Mouse (Mus musculus) A20 (cell line): ENCODE results near the gene P2rx3.

Experiments used
- DNase-seq: peaks from one replicate; pipeline ENCODE4 v3.0.0-alpha.2; 2011; ENCODE audit warnings: low read depth, low spot score

Gene P2rx3

DNA sequence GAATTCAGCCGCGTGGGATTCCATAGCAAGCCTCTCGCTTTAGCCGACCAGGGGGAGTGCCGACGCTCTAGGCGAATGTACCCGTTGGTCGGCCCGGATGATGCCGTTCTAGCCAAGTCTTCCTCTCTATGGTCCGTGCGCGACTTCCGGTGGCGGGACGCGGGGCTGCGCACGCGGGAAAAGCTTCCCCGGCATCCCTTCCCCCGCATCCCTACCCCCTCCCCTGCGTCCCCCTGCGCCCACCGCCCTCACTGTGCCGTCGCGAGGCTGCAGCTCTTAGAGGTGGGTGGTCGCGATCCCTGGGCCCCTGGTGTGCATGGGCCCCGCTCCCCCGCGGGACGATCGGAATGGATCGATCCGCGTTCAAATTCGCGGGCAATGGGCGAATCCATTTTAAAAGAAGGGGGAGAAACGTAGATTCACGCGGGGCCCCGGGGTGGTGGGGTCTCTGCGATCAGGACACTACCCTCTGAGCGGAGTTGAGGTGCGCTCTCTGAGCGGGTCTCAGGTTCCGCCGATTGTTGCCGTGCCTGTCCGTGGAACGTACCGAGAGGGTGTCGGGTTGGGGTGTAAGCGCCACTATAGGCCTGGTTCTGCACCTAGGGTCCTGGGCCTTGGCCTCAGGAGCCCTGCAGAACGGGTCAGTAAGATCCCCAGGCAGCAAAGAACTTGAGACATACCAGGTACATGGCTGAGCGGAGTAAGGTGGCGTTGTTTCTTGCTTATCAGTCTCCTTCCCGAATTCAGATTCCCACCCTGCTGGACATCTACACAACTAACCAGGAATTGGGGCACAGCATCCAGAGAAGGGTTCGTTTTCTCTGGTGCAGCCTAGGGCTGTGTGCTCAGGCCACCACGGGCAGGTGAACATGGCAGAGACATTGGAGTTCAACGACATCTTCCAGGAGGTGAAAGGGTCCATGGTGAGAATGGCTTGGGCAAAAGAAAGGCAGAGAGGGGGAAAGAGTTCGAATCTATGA lies at the start of gene P2rx3, which contains the start of gene Ssrp1:
P2rx3 (minus strand) TSS at position 416 of the 980 bp plus-strand sequence.
Ssrp1 (plus strand) TSS at position 188 of the 980 bp plus-strand sequence.
- peak; percentile 93 for DNase-seq

DNA sequence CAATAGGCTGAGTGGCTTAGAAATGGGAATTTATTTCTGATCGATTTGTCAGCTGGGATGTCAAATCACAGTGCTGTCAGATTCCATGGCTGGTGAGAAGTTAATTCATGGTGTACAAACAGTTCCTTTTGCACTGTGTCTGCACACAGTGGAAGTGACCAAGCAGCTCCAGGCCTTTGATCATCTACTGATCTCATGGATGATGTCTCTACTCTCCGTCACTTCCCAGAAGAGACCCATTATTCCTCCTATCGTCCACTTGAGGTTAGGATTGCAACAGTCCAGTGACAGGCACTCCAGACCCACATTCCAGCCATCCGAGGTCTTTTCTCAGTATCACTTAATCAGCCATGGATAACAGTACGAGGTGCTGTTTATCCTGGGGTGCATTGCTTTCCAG lies 36.5 kb upstream of the P2rx3 start:
- no peak for DNase-seq

DNA sequence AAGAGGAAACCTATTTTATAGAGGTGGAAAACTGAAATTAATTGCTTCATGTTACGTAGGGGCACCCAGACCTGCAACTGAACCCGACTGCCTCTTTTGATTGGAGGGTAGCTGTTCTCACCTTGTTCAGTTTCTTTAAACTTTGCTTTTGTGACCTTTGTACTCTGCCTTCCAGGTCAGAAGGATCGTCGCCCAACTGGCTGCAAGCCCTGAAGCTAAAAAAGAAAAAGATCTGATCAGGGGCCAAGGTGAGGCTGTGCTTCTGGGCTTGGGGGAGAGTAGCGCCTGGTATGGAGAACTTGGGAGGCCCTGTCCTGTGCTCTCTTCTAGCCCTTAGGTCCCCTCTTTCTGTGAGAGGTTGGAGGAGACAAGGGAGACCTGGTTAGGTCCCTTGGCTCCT lies 34.7 kb upstream of the P2rx3 start:
- DNase-seq = no peak

DNA sequence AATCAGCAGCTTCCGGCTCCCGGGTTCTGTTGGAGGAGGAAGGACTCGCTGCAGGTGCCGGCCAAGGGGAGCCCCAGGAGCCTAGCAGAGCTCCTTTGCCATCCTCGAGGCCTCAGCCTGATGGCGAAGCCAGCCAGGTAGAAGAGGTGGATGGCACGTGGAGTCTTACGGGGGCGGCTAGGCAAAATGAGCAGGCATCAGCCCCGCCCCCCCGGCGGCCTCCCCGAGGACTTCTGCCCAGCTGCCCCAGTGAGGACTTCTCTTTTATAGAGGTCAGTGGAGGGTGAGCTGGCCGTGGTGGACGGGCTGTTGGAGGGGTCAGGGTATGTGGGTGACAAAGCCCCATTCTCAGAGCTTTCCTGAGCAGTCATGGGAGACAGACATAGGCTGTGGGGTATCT lies 32.8 kb upstream of the P2rx3 start:
- no peak for DNase-seq

DNA sequence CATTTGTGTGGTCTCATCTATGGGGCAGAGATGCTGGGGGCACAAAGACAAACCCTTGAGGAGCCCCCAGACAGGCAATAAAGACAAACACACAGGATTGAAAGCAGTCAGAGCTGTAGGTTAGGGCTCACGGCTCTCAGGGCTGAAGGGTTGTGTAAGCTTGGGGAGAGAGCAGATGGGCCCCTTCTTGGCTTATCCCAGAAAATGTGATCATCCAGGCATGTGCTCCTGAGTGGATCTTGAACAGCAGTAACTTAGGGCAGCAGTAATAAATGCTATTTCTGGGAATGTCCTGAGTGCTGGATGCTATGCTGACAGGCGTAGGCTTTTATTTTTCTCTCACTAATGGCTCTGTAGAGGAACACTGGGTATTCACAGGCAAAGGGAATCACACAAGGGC lies 31.4 kb upstream of the P2rx3 start:
- DNase-seq = no peak

DNA sequence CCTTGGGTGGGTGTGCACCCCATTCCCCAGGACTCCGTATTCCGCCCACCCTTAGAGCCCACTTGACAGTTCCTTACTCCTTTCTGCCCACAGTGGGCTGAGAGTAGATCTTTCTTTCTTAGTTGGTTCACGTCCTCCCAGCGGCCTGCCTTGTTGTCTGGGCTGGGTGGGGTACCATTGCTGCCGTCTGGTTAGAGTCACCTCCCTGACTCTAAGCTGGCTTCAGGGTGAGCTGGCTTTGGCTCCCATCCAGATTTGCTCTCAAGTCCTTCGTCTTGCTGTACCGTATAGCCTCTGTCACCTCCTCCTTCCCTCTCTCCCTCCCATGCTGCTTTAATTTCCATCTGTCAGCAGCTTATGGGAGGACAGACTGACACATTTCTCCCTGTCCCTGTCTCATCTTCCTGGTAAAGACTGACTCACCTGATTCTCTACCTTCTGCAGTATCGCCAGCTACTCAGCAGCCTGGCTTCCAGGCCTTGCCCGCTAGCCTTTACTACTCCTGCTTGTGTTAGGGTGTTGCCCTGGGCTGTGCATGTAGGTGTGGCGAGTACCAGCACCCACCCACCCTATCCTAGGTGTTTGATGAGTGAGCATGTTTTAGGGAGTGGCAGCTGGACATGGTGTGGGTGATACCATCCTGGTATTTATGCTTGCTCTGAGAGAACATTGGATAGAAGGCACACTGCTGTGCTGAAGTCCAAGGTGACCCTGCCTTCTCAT lies 30.8 kb upstream of the P2rx3 start:
- no peak for DNase-seq

DNA sequence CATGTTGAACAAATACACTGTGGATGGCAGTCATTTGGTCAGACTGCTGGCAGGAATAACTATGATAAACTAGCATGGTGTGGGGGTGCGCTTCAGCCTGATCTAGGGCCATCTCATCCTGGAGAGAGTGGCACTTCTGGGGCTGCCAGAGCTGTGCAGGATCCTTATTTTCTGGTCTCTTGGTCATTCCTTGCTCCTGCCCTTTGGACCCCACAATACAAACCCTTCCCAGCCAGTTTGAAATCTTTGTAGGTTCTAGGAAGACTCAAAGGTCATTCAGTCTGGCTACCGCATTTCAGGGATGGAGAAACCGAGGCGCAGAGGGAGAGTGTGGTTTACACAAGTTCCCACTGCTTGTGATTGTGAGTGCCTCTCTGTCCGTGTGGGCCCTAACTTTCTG lies 29.7 kb upstream of the P2rx3 start:
- DNase-seq = no peak

DNA sequence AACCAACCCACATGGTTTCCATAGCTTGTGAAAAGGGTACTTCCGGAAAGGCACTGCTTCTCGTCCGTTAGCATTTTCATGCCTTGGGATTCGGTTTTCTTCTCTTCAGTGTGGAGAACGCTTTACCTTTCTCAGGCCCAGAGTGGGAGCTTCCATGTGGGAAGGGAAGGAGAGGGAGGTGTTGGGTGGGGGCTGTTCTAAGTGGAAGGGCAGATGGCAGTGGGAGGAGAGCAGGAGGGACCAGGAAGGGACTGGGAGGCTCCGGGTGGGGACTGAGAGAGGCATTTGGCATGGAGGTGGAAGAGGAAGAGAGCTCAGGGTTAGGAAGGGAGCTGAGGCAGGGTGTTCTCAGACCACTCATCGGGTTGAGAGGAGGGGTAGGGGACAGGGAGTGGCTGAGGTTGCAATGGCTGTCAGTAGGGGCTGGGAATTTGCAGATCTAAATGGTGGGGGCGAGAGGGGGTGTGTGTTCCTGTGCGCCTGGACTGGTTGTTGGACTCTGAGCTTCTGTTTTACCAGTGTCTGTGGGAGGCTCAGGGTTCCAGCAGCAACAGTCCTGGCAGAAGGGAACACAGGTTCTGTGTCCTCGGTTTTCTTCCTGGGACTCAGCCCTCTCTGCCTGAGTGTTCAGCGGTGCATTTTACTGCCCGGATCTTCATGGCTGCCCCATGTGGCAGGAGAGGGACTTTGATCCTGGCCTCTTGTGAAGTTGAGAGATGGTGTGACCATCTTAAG lies 28.0 kb upstream of the P2rx3 start:
- DNase-seq = no peak

DNA sequence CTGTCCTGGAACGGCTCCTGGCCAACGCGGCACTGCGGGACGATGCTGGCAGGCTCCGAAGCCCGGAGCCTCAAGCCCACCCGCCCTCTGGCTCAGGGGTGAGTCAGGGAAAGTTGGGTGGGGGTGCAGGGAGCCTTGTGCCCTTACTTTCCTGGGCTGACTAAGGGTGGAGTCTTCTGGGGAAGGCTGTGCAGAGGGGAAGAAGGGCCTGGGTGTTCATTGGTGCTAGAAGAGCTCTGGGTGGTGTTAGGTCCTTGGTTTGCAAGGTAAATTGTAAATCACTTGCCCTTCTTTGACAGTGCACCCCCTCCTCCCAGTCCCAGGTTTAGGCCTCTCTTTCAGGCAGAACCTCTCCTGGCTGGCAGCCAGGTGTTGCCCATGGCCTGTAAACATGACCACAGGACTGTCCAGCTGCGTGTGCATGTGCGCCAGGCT lies 23.9 kb upstream of the P2rx3 start:
- no peak for DNase-seq

DNA sequence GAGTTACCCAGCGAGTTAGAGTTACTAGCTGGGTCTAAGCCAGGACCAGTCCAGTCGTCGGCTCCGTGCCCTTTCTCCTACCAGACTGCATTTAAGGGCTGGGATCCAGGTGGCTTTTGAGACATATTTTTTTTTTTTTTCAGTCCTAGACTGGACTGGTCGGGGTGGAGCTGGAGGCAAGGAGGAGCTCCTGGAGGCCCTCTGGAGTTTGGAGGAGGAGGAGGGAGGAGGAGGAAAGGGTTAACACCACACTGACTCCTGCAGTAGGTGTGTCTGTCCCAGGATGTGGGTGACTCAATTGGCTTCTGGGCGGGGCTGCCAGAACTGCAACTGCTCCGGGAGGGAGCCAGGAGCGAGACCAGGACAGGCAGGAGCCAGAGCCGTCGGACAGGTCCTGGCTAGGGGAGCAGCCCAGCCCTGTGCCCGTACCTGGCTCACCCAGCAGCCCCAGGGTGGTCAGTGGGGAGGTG lies 23.4 kb upstream of the P2rx3 start:
- DNase-seq = no peak

DNA sequence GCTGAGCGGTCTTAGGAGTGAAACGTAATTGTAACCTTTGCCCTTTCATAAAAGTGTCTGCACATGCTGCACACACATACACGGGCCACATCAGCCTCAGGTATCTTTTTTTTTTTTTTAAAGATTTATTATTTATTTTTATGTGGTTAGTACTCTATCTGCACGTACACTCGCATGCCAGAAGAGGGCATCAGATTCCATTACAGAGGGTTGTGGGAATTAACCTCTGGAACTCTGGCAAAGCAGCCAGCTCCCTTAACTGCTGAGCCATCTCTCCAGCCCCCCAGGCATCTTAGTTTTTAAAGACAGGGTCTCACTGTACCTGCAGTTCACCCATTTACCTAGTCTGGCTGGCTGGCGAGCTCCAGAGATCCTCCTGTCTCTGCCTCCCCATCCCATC lies 22.4 kb upstream of the P2rx3 start:
- DNase-seq = no peak

DNA sequence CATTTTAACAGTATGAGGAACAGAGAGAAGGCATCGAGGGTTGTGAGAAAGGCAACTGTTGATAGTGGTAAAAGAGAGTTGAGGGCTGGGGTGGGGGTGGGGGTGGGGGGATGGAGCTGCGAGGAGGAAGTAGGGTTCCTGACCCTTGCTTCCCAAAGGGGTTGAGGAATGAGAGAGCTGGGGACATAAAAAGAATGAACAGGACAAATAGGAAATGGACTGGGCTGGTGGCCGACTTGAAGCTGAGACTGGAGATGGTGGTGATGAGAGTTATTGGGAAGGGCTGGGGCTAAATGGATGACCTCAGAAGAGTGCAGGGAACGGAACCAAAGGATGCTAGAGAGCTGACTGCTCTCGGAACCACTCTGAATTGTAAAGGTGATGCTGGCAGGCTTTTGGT lies 19.4 kb upstream of the P2rx3 start:
- DNase-seq = no peak

DNA sequence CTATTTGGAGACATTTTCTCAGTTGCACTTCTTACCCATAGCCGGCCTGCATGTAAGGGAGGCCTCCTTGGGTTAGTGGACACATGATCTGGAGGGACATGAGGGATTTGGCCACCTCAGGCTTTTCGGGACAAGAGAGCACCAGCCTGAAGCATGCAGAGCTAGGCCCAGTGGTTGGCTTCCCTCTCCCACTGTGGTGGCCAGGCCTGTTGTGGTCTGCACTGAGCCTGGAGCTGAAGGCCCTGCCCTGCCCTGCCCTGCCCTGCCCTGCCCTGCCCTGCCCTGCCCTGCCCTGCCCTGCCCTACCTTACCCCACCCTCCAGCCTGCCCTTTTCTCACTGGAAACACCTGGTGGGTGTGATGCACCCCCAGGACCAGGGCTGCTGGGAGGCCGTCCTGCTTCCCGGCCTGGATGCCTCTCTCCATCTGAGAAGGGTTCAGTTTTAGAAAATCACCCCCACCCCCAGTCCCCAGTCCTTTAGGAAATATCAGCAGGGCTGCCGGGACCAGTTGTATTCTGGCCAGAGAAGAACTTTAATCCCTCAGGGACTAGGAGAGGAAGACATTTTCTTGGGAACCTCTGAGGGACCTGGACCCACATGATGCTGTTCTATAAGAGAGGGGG lies 16.0 kb upstream of the P2rx3 start:
- DNase-seq = no peak

DNA sequence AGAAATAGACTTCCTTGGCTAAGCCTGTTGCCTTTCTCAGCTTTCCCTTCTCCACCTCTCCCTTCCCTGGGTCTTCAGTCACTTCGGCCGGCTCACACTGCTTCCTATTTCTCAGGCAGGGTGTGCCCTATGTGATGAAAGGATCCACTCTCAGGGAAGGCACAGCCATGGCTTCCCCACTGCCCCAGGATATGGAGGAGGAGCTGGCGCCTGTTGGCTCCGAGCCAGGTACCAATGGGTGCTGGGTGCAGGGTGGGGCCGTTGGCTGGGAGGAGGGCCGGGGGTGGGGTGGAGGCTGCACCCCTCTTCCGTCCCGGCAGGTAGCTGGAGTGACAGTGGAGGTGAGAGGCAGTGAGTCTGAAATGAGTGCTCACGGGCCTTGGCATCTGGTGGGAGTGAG lies 13.5 kb upstream of the P2rx3 start:
- DNase-seq = no peak

DNA sequence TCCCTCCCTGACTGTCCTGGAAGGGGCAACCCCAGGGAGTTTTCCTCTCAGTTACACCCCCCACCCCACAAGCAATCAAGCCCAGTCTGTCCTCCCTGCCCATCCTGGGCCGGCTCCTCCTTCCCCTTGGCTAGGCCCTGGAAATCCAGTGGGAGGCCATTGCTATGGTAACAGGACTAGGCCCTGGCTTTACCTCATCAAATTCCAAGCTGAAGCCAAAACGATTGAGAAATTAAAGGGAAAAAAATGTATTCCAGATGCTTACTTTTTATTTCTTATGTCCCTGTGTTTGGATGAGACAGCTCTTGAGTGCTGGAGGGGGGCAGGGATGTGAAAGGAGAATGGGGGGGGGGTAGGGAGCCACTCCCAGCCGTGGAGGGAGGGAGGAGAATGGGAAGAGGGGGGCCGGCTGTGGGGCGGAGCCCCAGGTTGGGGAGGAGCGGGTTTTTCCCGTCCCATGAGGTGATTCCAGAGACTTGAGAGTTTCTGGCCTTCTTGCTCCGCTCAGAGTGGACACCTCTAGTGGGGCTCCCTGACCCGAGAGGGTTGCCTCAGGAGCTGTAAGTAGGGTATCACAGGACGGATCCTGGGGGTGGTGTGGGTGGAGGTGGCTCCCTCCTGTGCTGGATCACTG lies 12.9 kb upstream of the P2rx3 start:
- DNase-seq = no peak

DNA sequence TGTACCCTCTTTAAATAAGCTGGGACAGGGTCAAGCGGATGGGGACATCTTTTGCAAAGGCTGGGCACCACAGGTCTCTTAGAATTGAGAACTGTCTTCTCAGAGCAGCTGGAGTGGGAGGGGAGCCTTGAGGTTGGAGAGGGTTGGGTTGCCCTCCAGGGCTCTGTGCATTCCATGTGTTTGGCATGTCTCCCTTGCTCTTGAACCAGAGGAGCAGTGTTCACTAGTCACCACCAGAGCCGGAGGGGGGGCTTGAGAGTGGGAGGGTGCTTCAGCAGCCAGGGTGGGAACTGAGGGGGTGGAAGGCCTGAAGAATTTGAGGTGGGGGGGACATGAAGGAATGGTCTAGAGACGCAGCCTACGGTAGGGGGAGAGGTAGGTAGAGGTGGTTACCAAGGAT lies 12.0 kb upstream of the P2rx3 start:
- DNase-seq = no peak

DNA sequence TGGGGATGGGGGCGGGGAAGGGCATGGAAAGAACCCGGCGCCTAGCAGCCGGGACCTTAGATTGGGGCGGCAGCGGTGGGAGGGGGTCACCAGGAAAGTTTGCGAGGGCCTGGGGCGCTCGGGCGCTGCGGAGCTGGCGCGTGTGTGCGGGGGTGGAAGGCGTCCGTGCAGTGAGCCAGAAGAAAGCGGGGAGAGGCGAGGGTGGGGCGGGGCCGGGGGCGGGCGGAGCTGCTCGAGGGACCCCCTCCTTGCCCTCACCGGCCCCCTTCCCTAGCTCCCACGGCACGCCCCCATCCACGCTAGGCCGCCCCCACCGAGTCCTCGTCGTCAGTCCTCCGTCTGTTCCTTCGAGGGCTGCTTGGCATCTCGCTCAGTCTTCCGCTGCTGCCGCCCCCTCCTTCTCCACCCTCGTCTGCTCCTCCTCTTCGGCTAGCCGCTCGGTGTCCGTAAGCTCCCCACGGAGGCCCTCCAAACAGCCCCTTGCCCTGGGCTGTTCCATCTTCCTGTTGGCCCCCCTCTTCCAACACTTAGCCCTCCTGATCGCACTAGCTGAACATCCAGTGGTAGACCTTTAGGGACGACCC lies 11.0 kb upstream of the P2rx3 start:
- DNase-seq = peak; percentile 54

DNA sequence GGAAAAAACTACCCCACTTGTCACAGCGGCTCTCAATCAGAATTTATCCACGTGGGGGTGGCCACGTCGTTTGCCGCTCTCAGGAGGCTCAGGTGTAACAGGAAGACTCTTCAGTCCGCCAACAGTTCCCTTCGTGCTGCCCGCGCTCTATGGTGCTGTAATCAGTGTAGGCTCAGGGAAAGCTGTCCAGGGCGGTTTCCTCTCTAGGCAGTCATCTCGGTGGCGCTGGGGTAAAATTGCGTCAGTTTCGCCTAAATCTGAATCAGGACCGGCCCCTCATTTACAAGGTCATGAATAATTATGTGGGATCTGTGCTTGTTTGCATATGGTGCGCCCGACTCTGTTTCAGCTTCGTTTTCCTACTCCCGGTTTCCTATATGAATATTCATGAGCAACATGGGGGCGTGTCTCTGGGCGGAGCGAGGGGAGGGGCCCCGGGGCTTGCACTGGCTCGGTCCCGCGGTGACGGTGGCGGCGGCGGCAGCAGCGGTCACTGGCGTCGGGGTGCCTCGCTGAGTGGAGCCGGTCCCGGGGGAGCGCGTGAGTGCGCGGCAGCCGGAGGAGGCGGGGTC lies 10.4 kb upstream of the P2rx3 start, which contains the start of gene Tnks1bp1:
Tnks1bp1 (plus strand) TSS at position 427 of the 572 bp plus-strand sequence.
- DNase-seq = peak; percentile 96

DNA sequence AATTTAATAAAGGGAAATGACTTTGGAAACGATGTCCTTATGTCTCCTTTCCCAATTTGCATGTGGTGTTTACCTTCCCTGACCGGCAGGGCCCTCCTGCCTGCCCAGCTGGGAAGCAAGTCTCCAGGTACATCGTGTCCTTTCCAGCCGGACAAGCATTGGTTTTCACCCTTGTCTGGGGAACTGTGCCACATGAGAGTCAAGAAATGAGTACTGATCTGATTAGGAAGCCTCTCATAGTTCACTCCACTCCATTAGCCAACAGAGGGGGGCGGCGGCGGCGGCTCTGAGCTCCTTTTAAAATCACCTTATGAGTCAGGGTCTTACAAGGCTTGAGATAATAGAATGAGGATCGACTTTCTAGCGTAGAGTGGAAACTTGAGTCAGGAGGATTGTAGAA lies 9.8 kb upstream of the P2rx3 start:
- no peak for DNase-seq

DNA sequence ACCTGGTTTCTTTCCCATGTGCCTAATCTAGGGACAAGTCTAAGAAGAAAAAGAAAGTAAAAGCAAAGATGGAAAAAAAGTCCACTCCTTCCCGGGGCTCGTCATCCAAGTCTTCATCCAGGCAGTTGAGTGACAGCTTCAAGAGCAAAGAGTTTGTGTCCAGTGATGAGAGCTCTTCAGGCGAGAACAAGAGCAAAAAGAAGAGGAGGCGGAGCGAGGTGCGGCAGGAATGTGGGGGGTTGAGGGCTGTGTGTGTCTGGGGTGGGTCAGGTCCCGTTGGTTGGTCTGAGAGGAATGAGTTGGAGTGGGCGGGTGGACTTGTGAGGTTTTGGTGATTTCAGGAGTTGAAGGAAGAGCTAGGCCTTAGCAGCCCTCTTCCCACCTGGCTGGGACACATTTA lies 9.0 kb upstream of the P2rx3 start:
- DNase-seq = no peak
